Mouse (Mus musculus): ENCODE results near the gene Grm4. TPM values are rescaled to one million over a fixed set of nuclear protein-coding genes. Genes with fewer than 3 reads are reported as not detected.

The Grm4 gene
- total and polyA plus RNA-seq, 3 experiments: 0.06 TPM; not detected in 2

DNA sequence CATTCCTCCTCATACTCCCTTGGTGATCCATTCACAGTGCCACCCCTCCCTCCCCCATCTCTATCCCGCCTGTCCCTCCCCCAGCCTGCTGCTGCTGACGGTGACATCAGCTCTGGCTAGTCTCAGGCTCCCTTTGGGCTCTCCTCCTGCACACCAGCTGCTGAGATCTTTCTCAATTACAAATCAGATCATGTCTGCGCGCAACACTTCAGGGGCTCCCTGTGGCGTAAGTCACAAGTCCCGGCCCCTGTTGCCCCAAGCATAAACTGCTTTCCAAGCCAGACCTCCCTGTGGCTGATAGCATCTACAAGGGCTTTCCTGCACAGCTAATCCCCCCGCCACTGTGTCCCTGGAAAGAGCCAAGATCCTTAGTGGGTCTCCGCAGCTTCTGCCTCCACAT, 128.3 kb downstream of the Grm4 start:
- Histone ChIP-seq H3K9ac (ENCODE audit: control insufficient read depth, low read depth, low read length, poor library complexity, severe bottlenecking) (no peak overlapping the region), H3K36me3 (ENCODE audit: control insufficient read depth in 1 of 2, insufficient read depth in 2 of 2, low read length in 2 of 2) (no peaks in the 10 kb centered on the region), H3K4me1 (ENCODE audit: control insufficient read depth in 1 of 2, insufficient read depth in 2 of 2, low read length in 2 of 2) (no peaks in the 10 kb centered on the region), H3K9me3 (replicated peaks; ENCODE audit: insufficient read depth, low read length) (no peaks in the 10 kb centered on the region), H3K27ac (ENCODE audit: control insufficient read depth, low read depth, low read length) (no peak overlapping the region), H3K4me3 (ENCODE audit: control insufficient read depth in 1 of 2, insufficient read depth in 1 of 2, low read depth in 2 of 2, low read length in 2 of 2) (no peak overlapping the region), H3K27me3 (ENCODE audit: control insufficient read depth in 1 of 2, insufficient read depth in 2 of 2, low read length in 2 of 2) (no peaks in the 10 kb centered on the region), H3K79me2 (ENCODE audit: control insufficient read depth, insufficient read depth, low read length, poor library complexity) (no peaks in the 10 kb centered on the region)
- DNase-seq (ENCODE audit: low read depth, low spot score): no peak
- TF ChIP-seq MAFK (IDR thresholded peaks at IDR 0.05; ENCODE audit: borderline replicate concordance, low read depth, low read length) (no peak), MXI1 (IDR thresholded peaks at IDR 0.05; ENCODE audit: low read depth, low read length) (no peak), SMC3 (IDR thresholded peaks at IDR 0.05; ENCODE audit: low read depth, low read length) (no peak), POLR2AphosphoS2 (IDR thresholded peaks at IDR 0.05; ENCODE audit: low read length) (no peak), POLR2A (IDR thresholded peaks at IDR 0.05; ENCODE audit: control insufficient read depth in 1 of 2, insufficient read depth in 1 of 2, low read depth in 1 of 2, low read length in 2 of 2, poor library complexity in 1 of 2) (no peak), E2F4 (IDR thresholded peaks at IDR 0.05; ENCODE audit: borderline replicate concordance, low read depth, low read length) (no peak)

DNA sequence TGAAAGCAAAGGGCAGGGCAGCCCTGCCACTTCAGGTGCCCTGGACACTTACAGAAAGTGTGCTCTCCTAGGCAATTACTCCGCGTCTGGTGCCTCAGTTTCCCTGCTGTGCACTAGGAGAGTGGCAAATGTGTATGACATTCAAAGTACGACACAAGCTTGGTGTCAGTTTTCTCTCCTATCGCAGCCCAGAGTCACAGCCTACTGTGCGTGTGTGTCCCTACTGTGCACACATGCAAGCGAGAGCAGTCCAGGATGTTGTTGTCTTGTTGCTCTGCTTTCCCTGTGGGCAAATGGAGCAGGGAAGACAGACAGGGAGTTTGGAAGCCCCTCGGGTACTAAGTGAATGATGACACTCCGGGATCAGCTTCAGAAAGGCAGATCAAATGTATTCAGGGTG, 131.2 kb downstream of the Grm4 start:
- H3K27me3 ChIP-seq (ENCODE audit: control insufficient read depth in 1 of 2, insufficient read depth in 2 of 2, low read length in 2 of 2): no peaks in the 10 kb centered on the region
- H3K36me3 ChIP-seq (ENCODE audit: control insufficient read depth in 1 of 2, insufficient read depth in 2 of 2, low read length in 2 of 2): no peaks in the 10 kb centered on the region
- H3K4me3 ChIP-seq (ENCODE audit: control insufficient read depth in 1 of 2, insufficient read depth in 1 of 2, low read depth in 2 of 2, low read length in 2 of 2): no peak overlapping the region
- H3K27ac ChIP-seq (ENCODE audit: control insufficient read depth, low read depth, low read length): no peak overlapping the region
- DNase-seq (ENCODE audit: low read depth, low spot score): no peak
- no peak overlapping the region for H3K9ac ChIP-seq (ENCODE audit: control insufficient read depth, low read depth, low read length, poor library complexity, severe bottlenecking)
- TF ChIP-seq ZKSCAN1 (IDR thresholded peaks at IDR 0.05; ENCODE audit: low read depth, low read length): peak; percentile 86
- TF ChIP-seq USF2 (IDR thresholded peaks at IDR 0.05; ENCODE audit: borderline replicate concordance in 1 of 2, insufficient read depth in 1 of 2, low read depth in 1 of 2, low read length in 2 of 2): no peak
- TF ChIP-seq SMC3 (IDR thresholded peaks at IDR 0.05; ENCODE audit: low read depth, low read length): no peak
- TF ChIP-seq RCOR1 (IDR thresholded peaks at IDR 0.05; ENCODE audit: low read depth, low read length): no peak
- no peaks in the 10 kb centered on the region for H3K79me2 ChIP-seq (ENCODE audit: control insufficient read depth, insufficient read depth, low read length, poor library complexity)
- no peaks in the 10 kb centered on the region for H3K4me1 ChIP-seq (ENCODE audit: control insufficient read depth in 1 of 2, insufficient read depth in 2 of 2, low read length in 2 of 2)
- H3K9me3 ChIP-seq (replicated peaks; ENCODE audit: insufficient read depth, low read length): no peaks in the 10 kb centered on the region

DNA sequence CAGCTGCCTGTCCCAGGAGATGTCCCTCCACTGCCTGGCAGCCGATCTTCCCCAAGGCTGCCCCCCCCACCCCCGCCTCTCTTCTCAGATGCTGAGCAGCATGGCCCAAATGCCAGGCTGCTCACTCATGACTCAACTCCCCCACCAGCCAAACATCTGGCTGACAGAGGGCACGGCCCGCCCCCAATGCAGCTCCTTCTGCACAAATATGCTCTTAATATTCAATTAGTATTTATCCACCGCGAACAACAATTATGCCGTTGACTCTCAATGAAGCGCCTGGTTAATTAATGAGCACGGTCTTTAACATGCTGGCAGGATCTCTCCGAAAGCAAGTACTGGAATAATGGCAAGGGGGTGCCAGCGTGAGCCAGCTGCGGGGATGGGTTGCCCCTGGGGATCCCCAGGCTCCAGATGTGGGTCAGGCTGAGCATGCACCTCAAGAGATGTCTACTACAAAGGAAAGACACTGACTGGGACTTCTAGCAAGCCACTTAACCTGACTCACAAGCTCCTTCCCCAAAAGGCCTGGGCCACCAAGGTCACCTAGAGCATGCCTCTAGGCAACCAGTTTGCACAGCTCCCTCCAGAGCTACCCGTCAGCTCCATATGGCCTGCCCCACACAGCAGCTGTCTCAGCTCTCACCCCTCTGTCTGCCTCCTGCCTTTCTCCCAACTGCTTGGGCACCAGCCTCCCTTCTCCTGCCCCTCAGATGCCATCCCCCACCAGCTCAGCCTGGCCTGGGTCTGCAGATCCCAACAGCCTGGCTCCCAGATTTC, 131.8 kb downstream of the Grm4 start:
- H3K4me3 ChIP-seq (ENCODE audit: control insufficient read depth in 1 of 2, insufficient read depth in 1 of 2, low read depth in 2 of 2, low read length in 2 of 2): no peak overlapping the region

More for the DNA sequence above, 131.8 kb downstream of the Grm4 start:
- H3K4me1 ChIP-seq (ENCODE audit: control insufficient read depth in 1 of 2, insufficient read depth in 2 of 2, low read length in 2 of 2): no peaks in the 10 kb centered on the region
- TF ChIP-seq ZC3H11A (IDR thresholded peaks at IDR 0.05; ENCODE audit: low read depth, low read length) (no peak), RAD21 (IDR thresholded peaks at IDR 0.05; ENCODE audit: low read depth, low read length) (no peak), MXI1 (IDR thresholded peaks at IDR 0.05; ENCODE audit: low read depth, low read length) (no peak), ZNF384 (IDR thresholded peaks at IDR 0.05; ENCODE audit: low read depth, low read length) (no peak), RCOR1 (IDR thresholded peaks at IDR 0.05; ENCODE audit: low read depth, low read length) (no peak), MYC (IDR thresholded peaks at IDR 0.05; ENCODE audit: low read depth, low read length) (no peak), E2F4 (IDR thresholded peaks at IDR 0.05; ENCODE audit: borderline replicate concordance, low read depth, low read length) (no peak), NELFE (IDR thresholded peaks at IDR 0.05; ENCODE audit: low read depth, low read length) (no peak), CTCF (IDR thresholded peaks at IDR 0.05 in 2 of 3, conservative IDR thresholded peaks at IDR 0.05 in 1 of 3; ENCODE audit: control insufficient read depth in 1 of 3, insufficient read depth in 1 of 3, low read depth in 2 of 3, low read length in 3 of 3, poor library complexity in 1 of 3, severe bottlenecking in 1 of 3) (no peak), ELF1 (IDR thresholded peaks at IDR 0.05; ENCODE audit: low read depth, low read length) (no peak), JUND (IDR thresholded peaks at IDR 0.05; ENCODE audit: low read depth, low read length) (no peak), ETS1 (IDR thresholded peaks at IDR 0.05; ENCODE audit: low read depth, low read length) (no peak), POLR2AphosphoS2 (IDR thresholded peaks at IDR 0.05; ENCODE audit: low read length) (no peak), POLR2AphosphoS5 (IDR thresholded peaks at IDR 0.05; ENCODE audit: borderline replicate concordance, low read depth, low read length) (no peak), CHD2 (IDR thresholded peaks at IDR 0.05; ENCODE audit: low read length) (no peak), POLR2A (IDR thresholded peaks at IDR 0.05; ENCODE audit: control insufficient read depth in 1 of 2, insufficient read depth in 1 of 2, low read depth in 1 of 2, low read length in 2 of 2, poor library complexity in 1 of 2) (no peak)
- no peaks in the 10 kb centered on the region for H3K36me3 ChIP-seq (ENCODE audit: control insufficient read depth in 1 of 2, insufficient read depth in 2 of 2, low read length in 2 of 2)
- no peaks in the 10 kb centered on the region for H3K27me3 ChIP-seq (ENCODE audit: control insufficient read depth in 1 of 2, insufficient read depth in 2 of 2, low read length in 2 of 2)
- no peak overlapping the region for H3K9ac ChIP-seq (ENCODE audit: control insufficient read depth, low read depth, low read length, poor library complexity, severe bottlenecking)
- no peaks in the 10 kb centered on the region for H3K9me3 ChIP-seq (replicated peaks; ENCODE audit: insufficient read depth, low read length)
- no peak overlapping the region for H3K27ac ChIP-seq (ENCODE audit: control insufficient read depth, low read depth, low read length)
- H3K79me2 ChIP-seq (ENCODE audit: control insufficient read depth, insufficient read depth, low read length, poor library complexity): no peaks in the 10 kb centered on the region
- DNase-seq (ENCODE audit: low read depth, low spot score): no peak
